Mouse (Mus musculus) heart, adult 18-20 months (tissue): ENCODE measurements at regions not wholly inside any gene's neighbourhood (a gene's known extent, or its start where the extent isn't known, plus 50 kb on each side); places are given as distances from the start of the nearest gene placed in this dataset.

ENCODE experiments used
- DNase-seq, 2 experiments: peaks; one replicate each; pipeline ENCODE4 v3.0.0; 2021 to 2022; ENCODE audit warnings: mixed read lengths in 1 of 2

DNA sequence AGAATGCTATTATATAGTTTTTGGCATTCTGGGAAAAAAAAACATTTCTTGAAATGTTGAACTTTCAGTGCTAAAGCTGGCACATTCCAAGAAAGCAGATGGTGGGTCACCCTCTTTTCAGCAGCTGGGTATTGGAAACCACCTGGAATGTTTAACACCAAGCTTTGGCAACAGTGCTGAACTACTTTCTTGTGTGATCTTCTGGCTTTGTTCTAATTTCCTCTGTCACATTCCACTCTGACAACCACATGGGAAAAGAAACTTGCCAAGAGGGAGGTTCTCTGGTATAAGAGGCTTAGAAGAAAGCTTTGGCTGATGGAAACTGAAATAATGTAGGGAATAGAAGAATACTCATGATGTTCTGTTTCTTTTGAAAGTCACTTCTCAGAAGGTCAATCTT, 920.4 kb upstream of the Tenm4 start:
- DNase-seq, result no peak

DNA sequence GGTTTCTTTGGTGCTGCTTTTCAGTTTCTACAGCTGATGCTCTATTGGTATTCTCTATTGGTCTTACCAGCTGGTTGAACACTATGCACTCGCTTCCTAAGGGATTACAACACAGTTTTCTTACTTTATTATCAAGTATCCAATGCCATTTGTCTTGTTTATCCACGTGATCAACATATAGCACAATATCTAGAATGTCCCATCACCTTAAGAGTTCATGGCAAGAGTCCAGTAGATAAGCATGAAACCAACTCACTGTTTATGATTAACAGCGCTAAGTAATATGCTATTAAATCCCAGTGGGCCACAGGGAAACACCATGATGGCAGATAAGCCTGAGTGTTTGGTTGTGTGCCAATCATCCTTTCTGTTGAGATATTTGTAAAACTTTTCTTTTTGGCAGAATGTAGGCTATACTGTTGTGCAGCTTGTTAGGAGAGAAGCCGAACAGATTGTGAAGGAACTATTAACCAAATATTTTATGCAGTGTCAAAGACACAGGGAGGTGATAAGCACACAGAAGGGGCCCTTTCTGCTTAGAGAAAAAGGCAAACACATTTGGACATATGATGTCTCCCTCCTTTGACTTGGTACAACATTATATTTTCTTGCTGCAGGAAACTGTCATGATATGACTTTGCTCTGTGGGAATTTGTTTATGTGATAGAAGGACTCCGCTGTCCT, 917.0 kb upstream of the Tenm4 start:
- no peak for DNase-seq

DNA sequence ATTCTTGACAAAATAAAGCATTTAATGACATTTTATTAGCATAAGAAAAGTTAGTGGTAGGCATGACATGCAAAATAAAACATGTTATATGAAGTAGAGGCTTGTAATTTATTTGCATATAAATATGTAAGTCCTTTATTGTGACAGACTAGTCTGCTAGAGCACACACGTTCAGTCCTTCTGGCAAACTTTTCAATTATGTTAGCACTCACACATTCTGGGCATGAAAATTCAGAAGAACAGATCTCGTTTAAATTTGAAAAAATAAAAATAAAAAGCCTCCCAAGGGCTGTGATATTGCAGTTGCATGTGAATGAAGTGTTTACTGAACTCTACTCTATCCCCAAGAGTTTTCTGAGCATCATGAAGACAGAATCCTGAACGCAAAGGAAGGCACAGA, 916.1 kb upstream of the Tenm4 start:
- DNase-seq, result no peak

DNA sequence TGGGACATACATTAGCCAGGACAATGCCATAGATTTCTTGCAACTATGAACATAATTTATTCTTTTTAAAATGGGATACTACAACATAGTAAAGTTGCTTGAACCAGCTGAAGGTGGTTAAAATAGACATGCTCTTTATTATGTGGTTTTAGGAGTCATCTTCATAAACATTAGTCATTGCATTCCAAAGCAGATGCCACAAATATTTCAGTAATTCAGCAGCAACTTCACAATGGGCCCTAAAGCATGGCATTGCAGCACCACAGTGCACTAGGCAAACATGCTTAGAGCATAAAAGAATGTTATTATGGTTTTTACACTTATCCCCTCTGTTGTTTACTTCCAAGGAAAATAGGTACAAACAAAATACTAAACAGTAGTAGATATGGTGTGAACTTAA, 915.3 kb upstream of the Tenm4 start:
- no peak for DNase-seq

DNA sequence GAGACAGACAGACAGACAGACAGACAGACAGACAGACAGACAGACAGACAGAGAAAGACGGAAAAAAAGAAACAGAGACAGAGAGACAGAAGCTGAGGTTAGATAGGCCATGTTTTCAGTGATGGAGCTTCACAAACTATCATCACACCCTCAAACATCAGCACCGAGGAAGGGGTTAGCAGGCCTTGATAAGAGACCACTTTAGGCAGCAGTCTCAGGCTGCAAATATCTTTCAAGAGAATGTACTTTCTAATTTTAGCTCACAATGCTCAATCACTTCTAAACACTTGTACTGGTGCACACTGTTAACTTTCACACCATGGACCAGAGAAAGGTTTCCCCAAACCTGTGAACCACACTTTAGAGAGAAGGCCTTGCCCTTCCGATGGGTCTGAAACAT, 908.1 kb upstream of the Tenm4 start:
- peak in 1 of 2 experiments; percentile 0 for DNase-seq

DNA sequence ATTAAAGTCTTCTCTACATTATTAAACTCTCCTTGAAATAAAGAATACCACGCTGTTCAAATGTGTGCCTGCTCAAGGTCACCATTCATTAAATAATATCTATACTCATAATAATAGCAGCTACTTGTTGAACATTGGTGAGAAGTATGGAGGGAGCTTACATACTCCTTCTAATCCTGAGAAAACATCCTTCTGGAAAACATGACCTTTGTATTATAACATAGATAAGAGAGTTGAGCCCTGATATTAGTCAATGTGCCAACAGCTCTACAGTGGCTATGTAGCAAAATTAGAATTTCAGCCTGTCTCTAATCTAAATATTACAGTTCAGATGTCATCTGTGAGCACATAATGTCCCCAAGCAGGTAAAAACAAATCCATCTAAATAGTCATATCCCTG, 893.8 kb upstream of the Tenm4 start:
- DNase-seq, result no peak

DNA sequence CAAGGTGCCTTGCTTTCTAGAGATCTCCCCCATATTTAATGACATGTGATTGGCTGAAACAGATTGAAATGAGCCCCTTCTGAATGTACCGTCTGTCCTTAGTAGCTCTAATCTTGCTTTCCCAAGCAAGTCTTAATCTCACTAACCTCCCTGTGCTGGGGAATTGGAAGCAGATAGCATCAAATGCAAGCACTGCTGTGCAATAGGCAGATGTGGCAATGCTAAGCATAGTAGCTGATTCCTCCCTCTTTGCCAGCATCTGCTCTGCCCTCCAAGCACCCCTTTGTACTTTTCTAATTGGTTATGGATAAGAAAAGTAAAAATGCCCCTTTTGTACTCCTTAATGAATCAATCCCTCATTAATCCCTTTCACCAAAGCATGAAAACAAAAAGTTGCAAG, 857.4 kb upstream of the Tenm4 start:
- no peak for DNase-seq

DNA sequence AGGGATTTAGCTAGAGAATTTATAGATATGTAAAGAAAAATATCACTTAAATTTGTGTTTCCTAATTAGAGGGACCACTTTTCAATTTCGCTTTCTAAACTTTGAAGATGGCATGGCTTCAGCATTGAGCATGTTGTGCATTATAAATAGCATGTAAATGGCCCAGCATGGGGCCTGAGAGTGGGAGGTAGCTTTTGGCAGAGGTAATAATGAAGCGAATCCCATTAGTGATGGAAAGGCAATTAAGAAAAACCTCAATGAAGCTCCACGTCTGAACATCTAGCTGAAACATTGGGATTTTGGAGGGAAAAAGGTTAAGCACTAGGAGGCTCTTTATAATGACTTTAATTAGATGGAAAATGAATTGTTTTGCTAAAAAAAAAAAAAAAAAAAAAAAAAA, 848.0 kb upstream of the Tenm4 start:
- DNase-seq, result no peak

DNA sequence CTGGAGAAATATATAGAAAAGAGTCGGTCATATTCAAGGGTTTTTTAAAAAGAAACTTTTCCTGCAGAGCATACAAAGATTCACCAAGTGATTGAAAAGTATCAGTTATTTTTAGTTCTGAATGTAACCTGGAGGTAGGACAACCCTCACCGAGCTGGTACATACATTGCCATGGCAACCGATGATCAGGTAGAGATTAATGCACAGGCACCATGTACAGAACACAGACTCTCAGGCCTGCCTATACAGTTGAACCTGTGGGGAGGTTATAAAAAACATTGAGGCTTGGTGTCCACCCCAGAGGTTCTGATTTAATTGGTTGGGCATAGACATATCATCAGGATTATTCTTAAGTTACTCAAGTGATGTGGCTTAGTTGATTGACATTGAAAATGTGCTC, 846.1 kb upstream of the Tenm4 start:
- DNase-seq, result no peak

DNA sequence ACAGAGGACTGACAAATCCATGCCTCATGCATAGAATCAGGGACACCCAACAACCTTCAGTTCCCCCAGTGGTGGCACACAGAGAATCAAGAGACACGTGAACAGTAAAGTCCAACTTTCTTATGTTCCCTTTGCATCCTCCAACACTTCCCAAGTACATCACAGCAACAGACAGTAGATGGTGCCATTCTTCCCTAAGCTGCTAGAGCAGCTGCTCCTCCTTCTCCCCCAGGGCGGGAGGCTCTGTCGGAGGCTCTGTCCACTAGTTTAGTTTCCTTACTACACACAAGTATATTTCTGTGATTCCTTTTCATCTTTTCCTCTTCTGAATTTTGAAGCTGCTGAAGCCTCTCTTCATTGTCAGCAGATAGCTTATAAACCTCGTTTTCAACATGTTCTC, 839.0 kb upstream of the Tenm4 start:
- no peak for DNase-seq

DNA sequence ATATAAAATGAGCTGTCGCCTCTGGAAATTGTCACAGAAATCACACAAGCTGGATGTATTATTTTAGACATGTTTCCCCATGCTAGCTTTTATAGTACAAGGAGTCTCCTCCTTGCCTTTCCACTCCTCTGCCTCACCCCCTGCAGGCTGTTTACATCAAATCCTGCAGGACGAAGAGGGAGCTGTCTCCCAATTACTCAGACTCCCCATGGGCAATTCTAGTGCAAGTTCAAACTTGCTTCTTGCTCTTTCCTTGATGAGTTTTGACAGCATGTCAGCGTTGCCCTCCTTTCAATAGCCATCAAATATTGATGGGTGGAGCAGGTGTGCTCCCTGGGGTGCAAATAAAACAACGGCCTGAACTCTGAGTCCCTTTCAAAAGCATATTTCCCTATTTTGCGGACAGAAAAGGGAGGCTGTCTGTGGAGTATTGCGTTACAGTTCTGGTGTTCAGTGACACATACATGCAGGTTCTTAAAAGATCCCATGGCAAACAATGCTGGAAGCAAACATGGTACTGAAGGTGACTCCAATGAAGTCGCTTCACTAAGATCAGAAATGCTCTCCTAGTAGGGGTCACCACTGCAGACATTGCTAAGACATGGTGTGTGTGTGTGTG, 820.8 kb upstream of the Tenm4 start:
- no peak for DNase-seq

DNA sequence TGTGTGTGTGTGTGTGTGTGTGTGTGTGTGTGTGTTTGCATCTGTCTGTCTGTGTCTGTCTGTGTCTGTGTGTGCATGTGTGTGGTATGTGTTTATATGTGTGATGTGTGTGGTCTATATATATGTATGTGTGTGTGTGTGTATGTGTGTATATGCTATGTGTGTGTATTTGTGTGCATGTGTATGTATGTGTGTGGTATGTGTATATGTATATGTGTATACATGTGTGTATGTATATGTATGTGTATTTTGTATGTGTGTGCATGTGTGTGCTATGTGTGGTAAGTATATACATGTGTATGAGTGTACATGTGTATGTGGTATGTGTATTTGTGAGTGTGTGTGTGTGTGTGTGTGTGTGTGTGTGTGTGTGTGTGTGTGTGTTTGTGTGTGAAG, 820.2 kb upstream of the Tenm4 start:
- no peak for DNase-seq

DNA sequence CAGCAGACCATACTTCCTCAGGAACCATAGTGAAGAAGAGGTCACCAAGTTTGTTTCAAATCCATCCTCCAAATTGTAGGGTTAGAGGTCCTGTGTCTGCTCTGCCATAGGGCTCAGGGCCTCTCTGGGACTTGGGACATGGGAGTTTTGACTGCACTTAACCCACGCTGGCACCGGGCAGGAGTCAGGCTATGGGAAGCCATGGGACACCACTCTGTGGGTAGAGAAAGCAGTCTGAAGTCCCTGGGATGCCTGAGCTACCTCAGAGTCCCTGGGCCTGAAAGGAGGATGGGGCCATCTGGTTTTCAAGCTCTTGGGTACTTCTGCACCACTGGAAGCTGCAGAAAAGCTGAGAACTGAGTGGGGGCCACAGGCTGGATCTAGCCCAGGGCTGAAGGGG, 819.7 kb upstream of the Tenm4 start:
- DNase-seq, result no peak

DNA sequence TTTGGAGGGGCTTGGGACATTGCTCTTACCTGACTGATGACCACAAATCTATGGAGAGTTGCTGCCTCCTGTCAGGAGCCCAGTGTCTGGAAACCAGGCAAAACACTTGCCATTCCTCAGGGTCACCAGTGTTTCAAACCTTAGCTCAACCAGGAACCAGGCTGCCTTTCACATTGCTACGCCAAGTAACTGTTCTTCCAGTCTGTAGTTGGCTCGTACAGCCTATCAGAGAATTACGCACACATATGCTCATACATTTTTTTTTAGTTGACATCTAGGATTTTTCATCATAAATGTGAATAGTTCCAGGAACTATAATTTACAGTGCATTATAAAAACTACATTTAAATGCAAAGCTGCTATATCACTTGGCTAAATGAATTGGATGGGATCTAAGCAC, 818.9 kb upstream of the Tenm4 start:
- DNase-seq, result no peak

DNA sequence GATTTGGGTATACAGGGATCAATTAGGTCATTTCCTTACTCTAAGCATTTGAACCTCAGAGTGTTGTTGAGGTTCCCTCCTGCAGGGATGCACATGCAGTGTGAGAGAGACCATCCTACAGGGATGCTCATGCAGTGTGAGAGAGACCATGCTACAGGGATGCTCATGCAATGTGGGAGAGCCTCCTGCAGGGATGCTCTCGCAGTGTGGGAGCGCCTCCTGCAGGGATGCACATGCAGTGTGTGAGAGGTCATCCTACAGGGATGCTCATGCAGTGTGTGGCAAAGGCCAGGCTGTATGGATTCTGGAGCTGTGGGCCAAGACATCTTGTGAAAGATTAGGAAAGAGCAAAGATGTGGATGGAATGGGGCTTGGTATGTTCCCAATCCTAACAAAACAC, 816.1 kb upstream of the Tenm4 start:
- DNase-seq, result no peak

DNA sequence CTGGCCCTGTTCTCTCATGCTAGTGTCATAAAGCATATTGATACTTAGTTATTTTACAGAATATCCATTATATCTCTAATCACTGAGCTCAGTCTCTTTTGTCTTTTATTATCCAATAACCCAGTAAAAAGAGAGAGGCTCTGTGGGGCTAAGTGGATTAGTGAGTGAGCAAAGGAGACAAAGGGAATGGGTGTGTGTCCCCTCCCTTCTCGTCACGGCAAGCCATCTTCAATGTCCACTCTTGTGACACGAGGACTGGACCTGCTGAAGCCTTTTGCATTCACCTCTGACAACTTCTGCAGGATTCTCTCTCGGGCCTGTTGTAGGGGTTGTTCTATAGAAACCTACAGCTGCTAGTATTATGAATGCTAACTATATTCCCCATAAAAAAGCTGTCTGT, 812.3 kb upstream of the Tenm4 start:
- no peak for DNase-seq

DNA sequence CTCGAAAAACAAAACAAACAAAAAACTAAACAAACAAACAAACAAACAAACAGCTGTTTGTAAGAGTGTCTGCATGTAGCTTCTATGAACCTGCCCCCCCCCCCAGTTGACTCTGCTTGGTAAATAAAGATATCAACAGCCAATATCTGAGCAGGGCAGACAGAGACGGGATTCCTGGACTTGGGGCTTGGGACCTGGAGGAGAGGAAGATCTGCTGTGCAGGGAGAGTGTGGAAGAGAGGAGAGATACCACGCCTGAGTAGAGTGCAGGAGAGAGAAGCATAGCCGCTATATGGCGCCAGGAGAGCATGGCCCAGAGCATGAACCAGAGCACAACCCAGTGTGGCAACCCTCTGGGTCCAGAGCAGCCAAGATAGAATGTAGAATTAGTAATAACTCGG, 811.9 kb upstream of the Tenm4 start:
- DNase-seq, result no peak
